Mouse (Mus musculus) kidney, postnatal 4 days (tissue): Measurements from ENCODE around the gene Tmem94.
A peak's percentile ranks its signal among the peaks of the same experiment; 100 is the strongest.

Experiments used
- DNase-seq, 2 experiments: peaks; one replicate each; pipeline ENCODE4 v3.0.0; 2021; ENCODE audit warnings: mixed read lengths in 2 of 2

Tmem94 gene

GRCm38 (mm10) chr11:115766981-115767380 is 1.7 kb downstream of the Tmem94 start:
- DNase-seq = peak; percentile 38 to 69

GRCm38 (mm10) chr11:115768896-115769295 is 3.7 kb downstream of the Tmem94 start:
- peak in 1 of 2 experiments; percentile 12 for DNase-seq

GRCm38 (mm10) chr11:115774653-115775052 is 9.4 kb downstream of the Tmem94 start:
- DNase-seq = peak in 1 of 2 experiments; percentile 4

GRCm38 (mm10) chr11:115775821-115776665 is 10.8 kb downstream of the Tmem94 start:
- DNase-seq = peak; percentile 41 to 63

GRCm38 (mm10) chr11:115776954-115777353 is 11.7 kb downstream of the Tmem94 start:
- DNase-seq = peak in 1 of 2 experiments; percentile 12

- peak in 1 of 2 experiments; percentile 26 for DNase-seq
These were observed 12.5 kb downstream of the Tmem94 start for GRCm38 (mm10) chr11:115777487-115778335.

- DNase-seq = peak; percentile 86 to 91
These were observed 13.9 kb downstream of the Tmem94 start for GRCm38 (mm10) chr11:115779038-115779571.

- peak; percentile 59 to 75 for DNase-seq
These were observed 15.2 kb downstream of the Tmem94 start for GRCm38 (mm10) chr11:115780141-115781070.

- peak in 1 of 2 experiments; percentile 26 for DNase-seq
These were observed 21.2 kb downstream of the Tmem94 start for GRCm38 (mm10) chr11:115786473-115786872.

- DNase-seq = no peak
These were observed 24.6 kb downstream of the Tmem94 start for GRCm38 (mm10) chr11:115789787-115790186.

GRCm38 (mm10) chr11:115791919-115792318 is 26.7 kb downstream of the Tmem94 start:
- DNase-seq = no peak

GRCm38 (mm10) chr11:115792353-115792752 is 27.1 kb downstream of the Tmem94 start:
- DNase-seq = no peak

- peak in 1 of 2 experiments; percentile 43 for DNase-seq
These were observed 31.7 kb downstream of the Tmem94 start for GRCm38 (mm10) chr11:115796898-115797297.

GRCm38 (mm10) chr11:115797665-115798064 is 32.4 kb downstream of the Tmem94 start:
- DNase-seq = no peak

GRCm38 (mm10) chr11:115800981-115801380 is 35.7 kb downstream of the Tmem94 start:
- no peak for DNase-seq

- DNase-seq = peak in 1 of 2 experiments; percentile 43
These were observed 38.0 kb downstream of the Tmem94 start for GRCm38 (mm10) chr11:115803072-115803709.

GRCm38 (mm10) chr11:115805005-115805404 is 39.8 kb downstream of the Tmem94 start:
- DNase-seq = no peak

GRCm38 (mm10) chr11:115806154-115806553 is 40.9 kb downstream of the Tmem94 start:
- DNase-seq = no peak

- no peak for DNase-seq
These were observed 42.1 kb downstream of the Tmem94 start for GRCm38 (mm10) chr11:115807306-115807705.

GRCm38 (mm10) chr11:115807971-115808370 is 42.7 kb downstream of the Tmem94 start:
- no peak for DNase-seq

GRCm38 (mm10) chr11:115808696-115809310 is 43.6 kb downstream of the Tmem94 start:
- peak; percentile 68 to 75 for DNase-seq
